Mouse (Mus musculus): Measurements from ENCODE around the gene Caln1. TPM values are rescaled to one million over a fixed set of nuclear protein-coding genes. Genes with fewer than 3 reads are reported as not detected.

The Caln1 gene
- polyA plus RNA-seq, 1 experiment, result not detected

GRCm38 (mm10) chr5:130792755-130793452, 423.6 kb downstream of the Caln1 start:
- no peak overlapping the region for H3K27ac ChIP-seq (ENCODE audit: insufficient read depth, low read depth, low read length)
- H3K4me3 ChIP-seq (ENCODE audit: low read depth, low read length), result no peak overlapping the region
- no peaks in the 10 kb centered on the region for H3K4me1 ChIP-seq (ENCODE audit: control insufficient read depth, insufficient read depth, insufficient read length, low read length)
- no peaks in the 10 kb centered on the region for H3K36me3 ChIP-seq (ENCODE audit: control insufficient read depth, insufficient read depth, low read length)
- H3K27me3 ChIP-seq (ENCODE audit: control insufficient read depth, insufficient read depth, low read length), result no peaks in the 10 kb centered on the region
- TF ChIP-seq POLR2A (IDR thresholded peaks at IDR 0.05; ENCODE audit: low read depth, low read length) (no peak), CTCF (IDR thresholded peaks at IDR 0.05; ENCODE audit: extremely low read depth, insufficient read length, insufficient replicate concordance, low read depth, low read length) (no peak)
- WGBS, result 78% methylated on average over 3 of the region's 3 CpGs

GRCm38 (mm10) chr5:130797713-130798112, 428.5 kb downstream of the Caln1 start:
- H3K36me3 ChIP-seq (ENCODE audit: control insufficient read depth, insufficient read depth, low read length), result no peaks in the 10 kb centered on the region
- 58% methylated on average over 5 of the region's 5 CpGs for whole genome bisulfite sequencing
- no peaks in the 10 kb centered on the region for H3K27me3 ChIP-seq (ENCODE audit: control insufficient read depth, insufficient read depth, low read length)
- no peaks in the 10 kb centered on the region for H3K4me1 ChIP-seq (ENCODE audit: control insufficient read depth, insufficient read depth, insufficient read length, low read length)
- no peak overlapping the region for H3K4me3 ChIP-seq (ENCODE audit: low read depth, low read length)
- no peak overlapping the region for H3K27ac ChIP-seq (ENCODE audit: insufficient read depth, low read depth, low read length)
- TF ChIP-seq CTCF (IDR thresholded peaks at IDR 0.05; ENCODE audit: extremely low read depth, insufficient read length, insufficient replicate concordance, low read depth, low read length) (no peak), POLR2A (IDR thresholded peaks at IDR 0.05; ENCODE audit: low read depth, low read length) (no peak)

DNA sequence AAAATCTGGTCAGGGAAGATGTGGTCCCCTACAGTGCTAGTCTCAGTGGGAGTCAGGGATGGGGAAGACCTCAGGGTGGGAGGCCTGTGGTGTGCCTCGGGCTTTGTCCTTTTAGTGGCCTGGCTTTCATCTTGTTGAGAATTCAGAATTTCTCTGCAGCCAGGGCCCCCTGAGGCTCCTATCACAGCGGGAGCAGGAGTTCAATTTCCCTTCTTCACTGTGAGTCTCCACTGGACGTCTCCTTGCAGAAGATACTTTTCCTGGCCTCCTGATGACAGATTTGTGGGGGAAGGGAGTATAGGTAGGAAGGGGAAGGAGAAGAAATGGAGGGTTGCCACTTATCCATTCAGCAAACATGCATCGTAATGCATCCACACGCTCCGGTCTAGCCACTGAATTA, 441.1 kb downstream of the Caln1 start:
- Histone ChIP-seq H3K4me1 (ENCODE audit: control insufficient read depth, insufficient read depth, insufficient read length, low read length) (no peaks in the 10 kb centered on the region), H3K4me3 (ENCODE audit: low read depth, low read length) (no peak overlapping the region), H3K27ac (ENCODE audit: insufficient read depth, low read depth, low read length) (no peak overlapping the region), H3K36me3 (ENCODE audit: control insufficient read depth, insufficient read depth, low read length) (no peaks in the 10 kb centered on the region), H3K27me3 (ENCODE audit: control insufficient read depth, insufficient read depth, low read length) (no peaks in the 10 kb centered on the region)
- 29% methylated on average over 6 of the region's 6 CpGs for WGBS
- no peak for TF ChIP-seq POLR2A (IDR thresholded peaks at IDR 0.05; ENCODE audit: low read depth, low read length)
- TF ChIP-seq CTCF (IDR thresholded peaks at IDR 0.05; ENCODE audit: extremely low read depth, insufficient read length, insufficient replicate concordance, low read depth, low read length), result no peak

DNA sequence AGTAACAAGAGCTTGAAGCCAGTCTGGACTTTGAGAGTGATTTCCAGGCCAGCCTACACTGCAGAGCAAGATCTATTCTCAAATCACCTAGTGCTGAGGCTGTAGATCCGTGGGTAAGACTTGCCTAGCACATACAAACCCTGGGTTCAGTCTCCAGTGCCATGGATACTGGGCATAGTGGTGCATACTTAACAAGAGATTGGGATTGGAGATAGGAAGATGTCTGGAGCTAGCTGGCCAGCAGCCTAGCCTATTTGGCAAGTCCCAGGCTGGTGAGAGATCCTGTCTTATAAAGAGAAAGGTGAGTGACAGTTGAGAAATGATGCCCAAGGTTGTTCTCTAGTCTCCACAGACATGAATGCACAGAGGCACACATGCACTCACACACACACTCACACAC, 441.6 kb downstream of the Caln1 start:
- no peaks in the 10 kb centered on the region for H3K36me3 ChIP-seq (ENCODE audit: control insufficient read depth, insufficient read depth, low read length)
- no peak overlapping the region for H3K27ac ChIP-seq (ENCODE audit: insufficient read depth, low read depth, low read length)
- no peaks in the 10 kb centered on the region for H3K4me1 ChIP-seq (ENCODE audit: control insufficient read depth, insufficient read depth, insufficient read length, low read length)
- no peak for TF ChIP-seq POLR2A (IDR thresholded peaks at IDR 0.05; ENCODE audit: low read depth, low read length)
- TF ChIP-seq CTCF (IDR thresholded peaks at IDR 0.05; ENCODE audit: extremely low read depth, insufficient read length, insufficient replicate concordance, low read depth, low read length), result no peak
- no peaks in the 10 kb centered on the region for H3K27me3 ChIP-seq (ENCODE audit: control insufficient read depth, insufficient read depth, low read length)
- 27% methylated on average over 1 of the region's 1 CpGs for WGBS
- no peak overlapping the region for H3K4me3 ChIP-seq (ENCODE audit: low read depth, low read length)

DNA sequence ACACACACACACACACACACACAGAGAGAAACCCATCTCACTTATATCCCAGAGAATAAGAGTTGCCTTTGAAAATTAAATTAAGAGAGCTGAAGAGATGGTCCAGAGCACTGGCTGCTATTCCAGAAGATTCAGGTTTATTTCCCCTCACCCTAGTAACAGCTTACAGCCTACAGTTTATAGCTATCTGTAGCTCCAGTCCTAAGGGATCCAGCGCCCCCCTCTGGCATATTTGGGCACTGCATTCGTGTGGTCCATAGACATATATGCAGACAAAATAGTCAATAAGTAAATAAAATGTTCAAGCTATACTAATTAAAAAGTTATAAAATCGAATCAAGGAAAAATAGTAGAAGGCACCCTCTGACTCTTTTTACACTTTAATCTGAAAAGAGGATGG, 442.0 kb downstream of the Caln1 start:
- H3K4me3 ChIP-seq (ENCODE audit: low read depth, low read length), result no peak overlapping the region
- no peaks in the 10 kb centered on the region for H3K4me1 ChIP-seq (ENCODE audit: control insufficient read depth, insufficient read depth, insufficient read length, low read length)
- no peaks in the 10 kb centered on the region for H3K36me3 ChIP-seq (ENCODE audit: control insufficient read depth, insufficient read depth, low read length)
- no peak overlapping the region for H3K27ac ChIP-seq (ENCODE audit: insufficient read depth, low read depth, low read length)
- H3K27me3 ChIP-seq (ENCODE audit: control insufficient read depth, insufficient read depth, low read length), result no peaks in the 10 kb centered on the region
- 26% methylated on average over 3 of the region's 3 CpGs for WGBS
- TF ChIP-seq CTCF (IDR thresholded peaks at IDR 0.05; ENCODE audit: extremely low read depth, insufficient read length, insufficient replicate concordance, low read depth, low read length) (0 out of 2 replicates have a peak, but pooled peaks have one; percentile 13), POLR2A (IDR thresholded peaks at IDR 0.05; ENCODE audit: low read depth, low read length) (no peak)

- 89% methylated on average over 3 of the region's 3 CpGs for WGBS
Observed at GRCm38 (mm10) chr5:130811966-130812365, 442.7 kb downstream of the Caln1 start.

GRCm38 (mm10) chr5:130812556-130812955, 443.3 kb downstream of the Caln1 start:
- Histone ChIP-seq H3K36me3 (ENCODE audit: control insufficient read depth, insufficient read depth, low read length) (no peaks in the 10 kb centered on the region), H3K27me3 (ENCODE audit: control insufficient read depth, insufficient read depth, low read length) (no peaks in the 10 kb centered on the region), H3K4me1 (ENCODE audit: control insufficient read depth, insufficient read depth, insufficient read length, low read length) (no peaks in the 10 kb centered on the region), H3K4me3 (ENCODE audit: low read depth, low read length) (no peak overlapping the region), H3K27ac (ENCODE audit: insufficient read depth, low read depth, low read length) (no peak overlapping the region)
- WGBS, result 92% methylated on average over 8 of the region's 8 CpGs
- TF ChIP-seq CTCF (IDR thresholded peaks at IDR 0.05; ENCODE audit: extremely low read depth, insufficient read length, insufficient replicate concordance, low read depth, low read length) (no peak), POLR2A (IDR thresholded peaks at IDR 0.05; ENCODE audit: low read depth, low read length) (no peak)

More at GRCm38 (mm10) chr5:130811966-130812365, 442.7 kb downstream of the Caln1 start:
- Histone ChIP-seq H3K4me3 (ENCODE audit: low read depth, low read length) (no peak overlapping the region), H3K27me3 (ENCODE audit: control insufficient read depth, insufficient read depth, low read length) (no peaks in the 10 kb centered on the region), H3K36me3 (ENCODE audit: control insufficient read depth, insufficient read depth, low read length) (no peaks in the 10 kb centered on the region), H3K4me1 (ENCODE audit: control insufficient read depth, insufficient read depth, insufficient read length, low read length) (no peaks in the 10 kb centered on the region), H3K27ac (ENCODE audit: insufficient read depth, low read depth, low read length) (no peak overlapping the region)
- TF ChIP-seq POLR2A (IDR thresholded peaks at IDR 0.05; ENCODE audit: low read depth, low read length) (no peak), CTCF (IDR thresholded peaks at IDR 0.05; ENCODE audit: extremely low read depth, insufficient read length, insufficient replicate concordance, low read depth, low read length) (no peak)
